In genomic region chr7:75655180-75656074, GRCm38 (mm10) we compare ENCODE assay signal across 10 mouse cellular contexts.
A peak's percentile ranks its signal among the peaks of the same experiment; 100 is the strongest.
DNase-seq lines count a peak whose midpoint lies in the region; ATAC-seq and TF ChIP-seq lines count a peak whose summit lies in the region.
"Had no signal": no experiment of that assay in that cellular context is flagged by ENCODE, and none has a peak within 500 bp of the region (broad histone marks: within the 10 kb centered on the region; RNA-seq: fewer than 3 reads in every experiment).

No protein-coding gene starts in this region.

- DNase-seq in kidney, postnatal 0 days (ENCODE audit: low spot score), result no peak
- peak; percentile 23 to 41 for DNase-seq in CD8-positive naive resting alpha-beta T cell, adult 2 months (ENCODE audit: low read depth in 2 of 2, low spot score in 2 of 2)
- no peak for DNase-seq in left cerebral cortex, adult 11 months (ENCODE audit: low spot score)
- DNase-seq in right cerebral cortex, postnatal 14 days, result no peak
- no peak for DNase-seq in left cerebral cortex, adult 9 months (ENCODE audit: low spot score in 2 of 2)

- no peak for ATAC-seq in kidney, postnatal 0 days (replicated peaks; ENCODE audit: low FRiP score, low read depth)
- no peak for ATAC-seq in kidney, embryonic 14.5 days (ENCODE audit: low FRiP score, low TSS enrichment)
- ATAC-seq: midbrain, embryonic 15.5 days had no signal

- peaks cover 7% of the 10 kb centered on the region; the same call in 1 of the 2 replicates for H3K79me2 ChIP-seq in macrophage (ENCODE audit: inconsistent target)

- H3K4me2 ChIP-seq in kidney, postnatal 0 days (ENCODE audit: low read length), result peak overlapping the region; percentile 27; the same call in 1 of the 2 replicates
- no peak overlapping the region for H3K4me2 ChIP-seq in kidney, embryonic 14.5 days (replicated peaks; ENCODE audit: low read depth, low read length)
- H3K4me2 ChIP-seq: kidney, embryonic 15.5 days; midbrain, embryonic 15.5 days had no signal

- no peak overlapping the region for H3K9ac ChIP-seq in kidney, postnatal 0 days (ENCODE audit: low read depth, low read length)
- no peak overlapping the region for H3K9ac ChIP-seq in kidney, embryonic 14.5 days (ENCODE audit: low read depth, low read length)
- H3K9ac ChIP-seq: kidney, embryonic 15.5 days; midbrain, embryonic 15.5 days had no signal

- 80% methylated on average over 11 of the region's 11 CpGs for WGBS in kidney, postnatal 0 days
- 84% methylated on average over 11 of the region's 11 CpGs for WGBS in kidney, embryonic 14.5 days
- WGBS in macrophage (ENCODE audit: missing documents), result 10% methylated on average over 11 of the region's 11 CpGs

- no peaks in the 10 kb centered on the region for H3K27me3 ChIP-seq in kidney, postnatal 0 days (ENCODE audit: insufficient read depth, low read length)
- no peaks in the 10 kb centered on the region for H3K27me3 ChIP-seq in kidney, embryonic 14.5 days (ENCODE audit: control insufficient read depth, insufficient read depth, low read length)
- H3K27me3 ChIP-seq: kidney, embryonic 15.5 days; midbrain, embryonic 15.5 days had no signal

- TF ChIP-seq CTCF in kidney, postnatal 0 days (IDR thresholded peaks at IDR 0.05; ENCODE audit: low read depth), result no peak

- no peaks in the 10 kb centered on the region for H3K9me3 ChIP-seq in kidney, postnatal 0 days (replicated peaks; ENCODE audit: low read length)
- no peaks in the 10 kb centered on the region for H3K9me3 ChIP-seq in kidney, embryonic 14.5 days (ENCODE audit: control insufficient read depth, low read length)
- H3K9me3 ChIP-seq: kidney, embryonic 15.5 days; midbrain, embryonic 15.5 days had no signal

- H3K27ac ChIP-seq in kidney, postnatal 0 days, result peak overlapping the region; percentile 37; the same call in 1 of the 2 replicates
- no peak overlapping the region for H3K27ac ChIP-seq in kidney, embryonic 14.5 days (ENCODE audit: low read depth, low read length)
- H3K27ac ChIP-seq in brown adipose tissue, adult 24 weeks (replicated peaks; ENCODE audit: low read depth, low read length), result peak overlapping the region; percentile 98
- peak overlapping the region; percentile 78 for H3K27ac ChIP-seq in macrophage
- H3K27ac ChIP-seq: kidney, embryonic 15.5 days; midbrain, embryonic 15.5 days had no signal

- no peak overlapping the region for H3K4me3 ChIP-seq in kidney, postnatal 0 days (replicated peaks; ENCODE audit: low read depth, low read length)
- no peak overlapping the region for H3K4me3 ChIP-seq in kidney, embryonic 14.5 days (ENCODE audit: low read length)
- peak overlapping the region; percentile 62 for H3K4me3 ChIP-seq in brown adipose tissue, adult 24 weeks (ENCODE audit: insufficient read depth, low read depth, low read length)
- H3K4me3 ChIP-seq in macrophage (ENCODE audit: inconsistent target), result peak overlapping the region; percentile 32
- H3K4me3 ChIP-seq: kidney, embryonic 15.5 days; midbrain, embryonic 15.5 days had no signal

- no peaks in the 10 kb centered on the region for H3K4me1 ChIP-seq in kidney, postnatal 0 days (replicated peaks; ENCODE audit: insufficient read depth, low read length)
- H3K4me1 ChIP-seq in kidney, embryonic 14.5 days (ENCODE audit: control insufficient read depth, insufficient read depth, low read length), result no peaks in the 10 kb centered on the region
- peaks cover 16% of the 10 kb centered on the region for H3K4me1 ChIP-seq in brown adipose tissue, adult 24 weeks (ENCODE audit: control insufficient read depth, insufficient read depth, insufficient read length, low read length)
- H3K4me1 ChIP-seq: midbrain, embryonic 15.5 days had no signal

- H3K36me3 ChIP-seq in kidney, postnatal 0 days (ENCODE audit: insufficient read depth, low read length), result no peaks in the 10 kb centered on the region
- peaks cover 2% of the 10 kb centered on the region; the same call in 1 of the 2 replicates for H3K36me3 ChIP-seq in kidney, embryonic 14.5 days (ENCODE audit: control insufficient read depth, insufficient read depth, low read length)
- no peaks in the 10 kb centered on the region for H3K36me3 ChIP-seq in macrophage (ENCODE audit: inconsistent target)
- H3K36me3 ChIP-seq: kidney, embryonic 15.5 days; midbrain, embryonic 15.5 days had no signal

Comparison
In these comparisons a context has a peak if more than half of its experiments do, and no peak if none do; other contexts are left out.
1. DNase-seq: peak in CD8-positive naive resting alpha-beta T cell, adult 2 months (2 of 2); none in kidney, postnatal 0 days (single experiment), left cerebral cortex, adult 11 months (single experiment), right cerebral cortex, postnatal 14 days (single experiment) and left cerebral cortex, adult 9 months (0 of 2).
2. H3K4me3 ChIP-seq: peak in brown adipose tissue, adult 24 weeks (single experiment) and macrophage (single experiment); none in kidney, postnatal 0 days (single experiment) and kidney, embryonic 14.5 days (single experiment).